Mouse (Mus musculus): ENCODE data around the gene Herc3.

Gene Herc3

GRCm38 (mm10) chr6:58920735-58921134, 89.5 kb downstream of the Herc3 start:
- DNase-seq (ENCODE audit: low spot score), result no peak

GRCm38 (mm10) chr6:58921623-58922022, 90.4 kb downstream of the Herc3 start:
- DNase-seq (ENCODE audit: low spot score), result no peak

- no peak for DNase-seq (ENCODE audit: low spot score)
These were observed 91.2 kb downstream of the Herc3 start for GRCm38 (mm10) chr6:58922511-58922910.

- DNase-seq (ENCODE audit: low spot score), result no peak
These were observed 96.6 kb downstream of the Herc3 start for GRCm38 (mm10) chr6:58927881-58928280.

GRCm38 (mm10) chr6:58929911-58930431, 98.7 kb downstream of the Herc3 start:
- DNase-seq (ENCODE audit: low spot score), result no peak

GRCm38 (mm10) chr6:58931149-58931548, 99.9 kb downstream of the Herc3 start:
- no peak for DNase-seq (ENCODE audit: low spot score)

DNA sequence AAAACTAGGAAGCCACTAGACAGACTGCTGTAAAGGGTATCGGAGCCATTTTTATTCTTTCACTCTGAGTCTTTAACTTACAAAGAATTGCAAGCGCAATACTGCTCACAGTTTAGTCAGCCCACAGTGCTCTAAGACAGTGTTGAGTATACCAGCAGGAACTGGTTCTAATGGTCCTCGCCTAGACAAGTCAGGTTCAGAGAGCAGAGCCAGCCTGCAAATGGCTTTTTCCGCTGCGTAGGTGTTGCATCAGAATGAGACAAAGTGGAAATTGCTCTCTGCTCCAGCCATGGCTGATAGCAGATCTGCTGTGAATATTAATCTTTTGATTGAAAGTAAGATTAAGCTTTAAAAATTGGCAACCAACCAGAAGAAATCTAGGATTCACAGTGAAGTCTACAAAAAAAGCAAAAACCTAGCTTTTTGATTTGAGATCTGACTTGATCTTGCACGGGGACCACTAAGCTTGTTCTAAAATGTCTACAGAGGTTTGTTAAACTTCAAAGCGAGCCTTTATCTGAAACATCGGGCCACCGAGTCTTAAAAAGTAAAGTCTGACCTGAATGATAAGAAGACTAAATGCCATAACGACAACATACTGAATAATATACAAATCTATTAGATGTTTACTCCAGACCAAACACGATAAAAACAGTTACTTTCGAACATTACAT, 101.4 kb downstream of the Herc3 start:
- DNase-seq (ENCODE audit: low spot score), result no peak

GRCm38 (mm10) chr6:58933189-58933913, 102.1 kb downstream of the Herc3 start:
- DNase-seq (ENCODE audit: low spot score), result no peak

GRCm38 (mm10) chr6:58934144-58934543, 102.9 kb downstream of the Herc3 start:
- DNase-seq (ENCODE audit: low spot score), result no peak

DNA sequence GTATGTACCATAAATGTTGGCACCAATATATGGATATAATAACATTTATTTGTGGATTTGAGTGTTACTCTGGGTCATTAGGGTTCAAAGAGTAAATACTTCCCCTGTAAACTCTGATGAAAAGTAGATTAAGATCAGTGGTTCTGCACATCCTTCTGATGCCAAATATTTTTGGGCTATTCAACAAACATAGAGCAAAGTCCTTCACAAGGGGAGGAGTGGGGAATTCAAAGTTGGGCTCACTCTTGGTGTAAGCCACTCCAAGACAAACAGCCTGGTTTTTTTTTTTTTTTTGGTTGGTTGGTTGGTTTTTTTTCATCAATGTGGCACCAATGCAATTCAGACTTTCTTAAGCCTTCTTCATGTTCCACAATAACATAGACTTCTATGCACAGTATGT, 106.5 kb downstream of the Herc3 start:
- no peak for DNase-seq (ENCODE audit: low spot score)

DNA sequence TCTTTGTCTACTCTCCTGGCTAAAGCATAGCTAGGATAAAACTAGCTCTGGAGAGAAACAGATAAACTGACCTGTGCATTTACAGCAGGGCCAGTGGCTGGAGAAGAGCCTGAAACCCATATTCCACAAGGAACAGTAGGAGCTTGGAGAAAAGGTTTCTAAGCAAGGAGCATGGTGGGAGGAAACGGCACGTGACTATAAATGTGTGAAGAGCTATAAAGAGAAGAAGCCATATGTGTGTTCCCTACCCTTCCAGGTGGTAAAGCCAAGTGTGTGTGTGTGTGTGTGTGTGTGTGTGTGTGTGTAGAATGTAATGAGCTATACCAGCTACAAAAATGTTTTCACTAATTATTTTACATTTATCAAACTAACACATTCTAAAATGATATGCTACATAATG, 111.0 kb downstream of the Herc3 start:
- no peak for DNase-seq (ENCODE audit: low spot score)

GRCm38 (mm10) chr6:58943958-58944357, 112.7 kb downstream of the Herc3 start:
- DNase-seq (ENCODE audit: low spot score), result no peak

GRCm38 (mm10) chr6:58946246-58946645, 115.0 kb downstream of the Herc3 start:
- DNase-seq (ENCODE audit: low spot score), result no peak

GRCm38 (mm10) chr6:58946840-58947239, 115.6 kb downstream of the Herc3 start:
- no peak for DNase-seq (ENCODE audit: low spot score)

- DNase-seq (ENCODE audit: low spot score), result no peak
These were observed 119.1 kb downstream of the Herc3 start for GRCm38 (mm10) chr6:58950410-58950809.

DNA sequence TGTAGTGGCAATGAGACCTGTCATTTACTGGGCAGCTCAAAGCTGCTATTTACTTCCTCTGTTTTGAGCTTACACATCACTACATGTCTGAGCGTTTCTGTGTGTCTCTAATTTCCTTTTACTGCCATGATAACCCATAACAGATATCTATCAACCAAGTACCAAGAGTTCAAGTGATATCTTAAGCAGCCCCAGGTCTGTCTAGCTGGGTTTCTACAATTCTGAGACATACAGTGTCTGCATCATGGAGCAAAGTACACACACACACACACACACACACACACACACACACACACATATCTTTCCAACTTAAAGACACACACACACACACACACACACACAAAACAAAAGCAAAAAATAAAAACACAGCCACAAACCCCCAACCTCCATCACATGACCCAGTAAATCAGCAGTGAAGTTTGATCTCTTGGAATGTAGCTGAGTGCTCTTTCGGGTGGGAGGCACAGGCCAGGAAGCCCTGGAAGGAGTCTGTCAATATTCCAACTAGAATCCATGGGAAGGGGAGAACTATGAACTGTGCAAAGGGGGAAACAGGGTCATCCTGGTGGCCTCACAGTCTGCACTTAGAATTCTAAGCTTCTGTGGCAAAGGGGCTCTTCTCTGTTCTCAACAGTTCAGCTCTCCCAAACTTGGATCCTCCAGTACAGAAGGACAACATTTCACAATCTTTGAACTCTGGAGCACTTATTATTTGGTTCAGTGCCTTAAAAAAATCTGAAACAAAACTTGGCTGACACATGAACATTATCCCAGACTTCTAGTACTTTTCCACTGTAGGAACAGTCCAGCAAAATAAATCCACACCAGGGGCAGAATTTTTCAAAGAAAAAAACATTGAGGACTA, 120.1 kb downstream of the Herc3 start:
- DNase-seq (ENCODE audit: low spot score), result no peak

DNA sequence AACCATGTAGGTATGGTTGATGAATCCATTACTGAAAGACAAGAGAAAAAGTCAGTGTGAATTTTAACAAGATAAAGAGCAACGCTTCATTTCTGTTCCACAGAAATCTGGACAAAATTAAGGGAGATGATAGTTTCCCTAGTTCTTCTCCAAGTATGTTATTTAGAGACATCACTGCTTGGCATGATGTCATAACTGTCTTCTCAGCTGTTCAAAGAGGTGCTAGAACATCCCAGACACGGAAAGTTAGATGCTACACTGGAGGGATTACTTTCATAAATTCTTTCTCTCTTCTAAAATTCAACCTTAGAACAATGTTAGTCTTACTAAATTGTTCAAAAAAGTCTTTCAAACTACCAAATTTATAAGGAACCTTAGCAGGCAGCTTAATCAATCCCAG, 129.3 kb downstream of the Herc3 start:
- no peak for DNase-seq (ENCODE audit: low spot score)

DNA sequence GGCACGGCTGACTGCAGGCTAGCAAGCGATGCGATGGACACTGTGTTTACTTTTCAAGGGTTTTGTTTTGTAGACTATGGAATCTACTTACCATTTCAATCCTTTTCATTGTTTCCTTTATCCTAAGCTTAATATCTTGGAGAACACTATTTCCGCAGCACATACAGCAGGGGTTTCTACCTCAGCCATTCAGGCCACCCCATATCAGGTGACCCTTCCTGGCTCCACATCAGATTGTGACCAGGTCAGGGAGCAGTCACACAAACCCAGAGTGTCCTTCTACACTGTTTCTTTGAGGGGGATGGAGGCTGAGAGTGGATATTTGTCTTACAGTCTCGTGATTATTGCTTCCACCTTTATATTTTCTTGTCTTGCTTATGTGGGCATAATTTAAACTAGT, 131.4 kb downstream of the Herc3 start:
- no peak for DNase-seq (ENCODE audit: low spot score)

- DNase-seq (ENCODE audit: low spot score), result no peak
These were observed 132.8 kb downstream of the Herc3 start for GRCm38 (mm10) chr6:58964091-58964490.

DNA sequence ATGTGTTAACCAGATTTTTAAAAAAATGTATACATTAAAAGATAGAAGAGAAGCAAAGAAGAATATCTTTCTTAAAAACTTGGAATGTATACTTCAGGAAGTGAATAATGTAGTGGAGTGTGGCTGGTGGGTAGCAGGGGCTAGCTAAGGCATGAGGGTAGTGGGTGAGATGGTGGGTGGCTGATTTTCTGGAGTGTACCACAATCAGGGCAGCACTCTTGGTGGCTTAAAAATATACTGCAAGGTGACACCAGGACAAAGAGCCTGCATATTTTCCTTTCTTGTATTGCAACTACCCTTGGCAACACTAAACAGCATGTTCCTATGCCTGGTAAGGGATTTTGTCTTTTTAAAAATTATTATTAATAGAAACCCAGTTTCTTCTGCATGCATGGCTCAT, 133.3 kb downstream of the Herc3 start:
- no peak for DNase-seq (ENCODE audit: low spot score)

- DNase-seq (ENCODE audit: low spot score), result no peak
These were observed 134.0 kb downstream of the Herc3 start for GRCm38 (mm10) chr6:58965071-58965831.

DNA sequence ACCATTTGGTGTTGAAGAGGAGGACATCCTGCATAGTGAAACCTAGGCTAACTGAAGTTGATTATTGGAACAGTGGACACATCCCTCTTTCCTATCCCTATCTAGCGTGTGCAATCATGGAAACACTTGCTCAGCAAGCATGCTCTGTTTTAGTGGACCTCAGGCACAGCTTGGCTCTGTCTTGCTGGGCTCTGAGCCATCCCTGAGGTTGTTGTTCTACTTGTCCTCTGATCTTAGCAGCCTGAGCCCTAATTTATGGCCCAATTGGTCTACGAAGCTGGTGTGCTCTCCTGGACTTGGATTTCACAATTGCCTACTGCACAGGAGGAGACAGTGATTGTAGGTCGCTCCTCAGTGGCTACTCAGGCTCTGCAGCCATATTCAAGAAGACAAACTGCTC, 137.0 kb downstream of the Herc3 start:
- no peak for DNase-seq (ENCODE audit: low spot score)
